Mouse (Mus musculus) heart, postnatal 0 days (tissue): ENCODE results near the gene Vwa3b.

Source experiments
- CTCF ChIP-seq: IDR thresholded peaks from 2 replicates; pipeline ENCODE4 v1.5.1; 2016; ENCODE audit warnings: antibody characterized with exemption, control low read depth, low read depth
- EP300 ChIP-seq: IDR thresholded peaks from 2 replicates; pipeline ENCODE4 v1.6.1; 2016; ENCODE audit warnings: antibody characterized with exemption, low read depth

- TF ChIP-seq EP300 (no peak), CTCF (no peak)
These were observed at the start of gene Vwa3b for GRCm38 (mm10) chr1:37025962-37026686.
